In the genomic region with DNA sequence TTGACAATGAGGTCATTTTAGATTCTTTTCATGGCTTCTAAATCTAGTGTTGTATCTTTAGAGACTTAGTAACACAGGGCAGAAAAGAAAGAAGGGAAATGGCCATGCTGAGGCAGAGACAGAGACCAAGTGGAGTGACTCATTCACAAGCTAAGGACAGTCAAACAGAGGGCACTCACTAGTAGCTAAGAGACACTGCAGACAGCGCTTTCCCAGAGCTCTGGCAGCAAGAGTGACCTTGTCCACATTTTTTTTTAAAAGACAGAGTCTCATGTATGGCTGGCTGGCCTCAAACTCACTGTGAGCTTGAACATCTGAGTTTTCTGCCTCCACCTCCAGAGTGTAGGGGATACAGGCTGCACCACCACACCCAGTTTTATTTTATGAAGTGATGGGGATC, we compare ENCODE assay signal across 28 mouse cellular contexts. TPM values are rescaled to one million over a fixed set of nuclear protein-coding genes. Genes with fewer than 3 reads are reported as not detected.
DNase-seq lines count a peak whose midpoint lies in the region; ATAC-seq and TF ChIP-seq lines count a peak whose summit lies in the region.
"Had no signal": no experiment of that assay in that cellular context is flagged by ENCODE, and none has a peak within 500 bp of the region (broad histone marks: within the 10 kb centered on the region; RNA-seq: fewer than 3 reads in every experiment).

No protein-coding gene starts in this region.

- no peak overlapping the region for H3K9ac ChIP-seq in liver, embryonic 12.5 days
- no peak overlapping the region for H3K9ac ChIP-seq in CH12.LX (ENCODE audit: insufficient read depth, low read depth)
- H3K9ac ChIP-seq: forebrain, embryonic 12.5 days; forebrain, postnatal 0 days; hindbrain, embryonic 12.5 days; intestine, embryonic 15.5 days; limb, embryonic 15.5 days; liver, embryonic 15.5 days; lung, embryonic 14.5 days; midbrain, embryonic 13.5 days; neural tube, embryonic 15.5 days; stomach, embryonic 15.5 days had no signal

- no peak for TF ChIP-seq CTCF in CH12.LX (conservative IDR thresholded peaks at IDR 0.05 in 1 of 2, IDR thresholded peaks at IDR 0.05 in 1 of 2; ENCODE audit: low read depth in 2 of 2, low read length in 2 of 2)

- peaks cover 34% of the 10 kb centered on the region for H3K4me1 ChIP-seq in liver, embryonic 12.5 days
- peaks cover 14 to 33% of the 10 kb centered on the region in 2 experiments for H3K4me1 ChIP-seq in CH12.LX (ENCODE audit: control insufficient read depth in 1 of 2, insufficient read depth in 2 of 2)

- H3K79me2 ChIP-seq in CH12.LX (replicated peaks; ENCODE audit: control insufficient read depth, extremely low read depth, insufficient read depth, poor library complexity, severe bottlenecking): no peaks in the 10 kb centered on the region

- 60% methylated on average over 1 of the region's 1 CpGs for WGBS in liver, embryonic 12.5 days (ENCODE audit: insufficient replicate concordance)

- no peak for TF ChIP-seq POLR2A in CH12.LX (IDR thresholded peaks at IDR 0.05; ENCODE audit: low read depth, low read length)

- intact Hi-C loops in left cerebral cortex, postnatal 4 days (cut with DNase I): no loop called here

- H3K27ac ChIP-seq in liver, embryonic 12.5 days: no peak overlapping the region
- H3K27ac ChIP-seq in CH12.LX (ENCODE audit: insufficient read depth, low read depth): no peak overlapping the region
- H3K27ac ChIP-seq: forebrain, embryonic 12.5 days; hindbrain, embryonic 12.5 days; hindbrain, postnatal 0 days; intestine, embryonic 15.5 days; kidney, postnatal 0 days; limb, embryonic 10.5 days; limb, embryonic 15.5 days; liver, embryonic 15.5 days; midbrain, embryonic 13.5 days; neural tube, embryonic 15.5 days; stomach, embryonic 15.5 days had no signal

- no peak overlapping the region for H3K4me3 ChIP-seq in liver, embryonic 12.5 days
- no peak overlapping the region for H3K4me3 ChIP-seq in CH12.LX (replicated peaks in 1 of 3; ENCODE audit: low read depth in 2 of 3, low read length in 2 of 3, poor library complexity in 1 of 3)
- H3K4me3 ChIP-seq: forebrain, embryonic 12.5 days; hindbrain, embryonic 12.5 days; intestine, embryonic 15.5 days; limb, embryonic 10.5 days; limb, embryonic 15.5 days; liver, embryonic 15.5 days; midbrain, embryonic 13.5 days; neural tube, embryonic 15.5 days; stomach, embryonic 15.5 days had no signal

- H3K4me2 ChIP-seq in liver, embryonic 12.5 days: peak overlapping the region; percentile 22; the same call in 1 of the 2 replicates
- 0 out of 2 replicates have a peak overlapping the region, but pooled peaks have one; percentile 3 for H3K4me2 ChIP-seq in CH12.LX (ENCODE audit: insufficient read depth, low read depth, poor library complexity, severe bottlenecking)
- H3K4me2 ChIP-seq: forebrain, embryonic 12.5 days; hindbrain, embryonic 12.5 days; intestine, embryonic 15.5 days; limb, embryonic 15.5 days; liver, embryonic 15.5 days; lung, embryonic 14.5 days; midbrain, embryonic 13.5 days; neural tube, embryonic 15.5 days; stomach, embryonic 15.5 days had no signal

- peak; percentile 71 for DNase-seq in adrenal gland, postnatal 14 days
- DNase-seq in adrenal gland, adult 8-10 months: no peak
- DNase-seq in liver (no peak), CH12.LX (ENCODE audit: extremely low read depth) (no peak)
- peak; percentile 47 to 65 for DNase-seq in adrenal gland, postnatal 36 days
- DNase-seq in left cerebral cortex, postnatal 4 days: no peak
- no peak for DNase-seq in kidney, adult 9 months
- DNase-seq: cerebellum, adult 11-12 months; cerebellum, postnatal 10 days; forebrain, postnatal 0 days; kidney, adult 2 months; lung, postnatal 36 days; right cerebral cortex, postnatal 25 days had no signal

- dilution Hi-C loops in CH12.LX (cut with MboI; ENCODE audit: extremely low pct_ligation_motif_present, extremely low pct_unique_long_range_greater_than_20kb, low sequenced_read_pairs): no loop called here

- H3K36me3 ChIP-seq in liver, embryonic 12.5 days: no peaks in the 10 kb centered on the region
- H3K36me3 ChIP-seq in CH12.LX (replicated peaks in 1 of 2; ENCODE audit: control insufficient read depth in 1 of 2, insufficient read depth in 1 of 2, low read length in 1 of 2): no peaks in the 10 kb centered on the region
- H3K36me3 ChIP-seq: forebrain, embryonic 12.5 days; hindbrain, embryonic 12.5 days; intestine, embryonic 15.5 days; limb, embryonic 10.5 days; limb, embryonic 15.5 days; liver, embryonic 15.5 days; midbrain, embryonic 13.5 days; neural tube, embryonic 15.5 days; stomach, embryonic 15.5 days had no signal

- H3K9me3 ChIP-seq in liver, embryonic 12.5 days (replicated peaks): 0 out of 2 replicates have a peak, but pooled peaks cover 4% of the 10 kb centered on the region
- no peaks in the 10 kb centered on the region for H3K9me3 ChIP-seq in CH12.LX (replicated peaks; ENCODE audit: low read length)
- H3K9me3 ChIP-seq: forebrain, embryonic 12.5 days; G1E; hindbrain, embryonic 12.5 days; intestine, embryonic 15.5 days; limb, embryonic 10.5 days; limb, embryonic 15.5 days; liver, embryonic 15.5 days; midbrain, embryonic 13.5 days; neural tube, embryonic 15.5 days; stomach, embryonic 15.5 days had no signal

- no peaks in the 10 kb centered on the region for H3K27me3 ChIP-seq in liver, embryonic 12.5 days (replicated peaks)
- H3K27me3 ChIP-seq in CH12.LX (replicated peaks): no peaks in the 10 kb centered on the region
- H3K27me3 ChIP-seq: forebrain, embryonic 12.5 days; hindbrain, embryonic 12.5 days; intestine, embryonic 15.5 days; limb, embryonic 15.5 days; liver, embryonic 15.5 days; midbrain, embryonic 13.5 days; neural tube, embryonic 15.5 days; stomach, embryonic 15.5 days had no signal

- no peak for TF ChIP-seq RAD21 in CH12.LX (IDR thresholded peaks at IDR 0.05; ENCODE audit: low read depth, low read length)

- no peak for ATAC-seq in liver, embryonic 12.5 days
- ATAC-seq: forebrain, postnatal 0 days; hindbrain, postnatal 0 days; intestine, embryonic 15.5 days; midbrain, embryonic 13.5 days had no signal

- no peak for TF ChIP-seq EP300 in CH12.LX (IDR thresholded peaks at IDR 0.05; ENCODE audit: low read length)

- in situ Hi-C loops in CH12.LX (cut with MboI; ENCODE audit: low pct_ligation_motif_present, low pct_unique_long_range_greater_than_20kb, low sequenced_read_pairs): loop anchor here (25.0 kb wide), 1 partner anchor 351 kb away; a partner anchor contains a TSS

TF ChIP-seq in CH12.LX, 34 proteins besides CTCF, POLR2A, EP300 and RAD21:
- TF ChIP-seq CHD1 (IDR thresholded peaks at IDR 0.05; ENCODE audit: low read depth, low read length): no peak
- TF ChIP-seq ZKSCAN1 (IDR thresholded peaks at IDR 0.05; ENCODE audit: borderline replicate concordance, low read depth, low read length): no peak
- TF ChIP-seq NRF1 (IDR thresholded peaks at IDR 0.05; ENCODE audit: low read depth, low read length): no peak
- TF ChIP-seq UBTF (IDR thresholded peaks at IDR 0.05; ENCODE audit: low read depth, low read length): no peak
- no peak for TF ChIP-seq KAT2A (IDR thresholded peaks at IDR 0.05; ENCODE audit: insufficient replicate concordance, low read length)
- no peak for TF ChIP-seq JUND (conservative IDR thresholded peaks at IDR 0.05; ENCODE audit: low read depth, low read length)
- TF ChIP-seq TBP (conservative IDR thresholded peaks at IDR 0.05; ENCODE audit: low read depth, low read length): no peak
- TF ChIP-seq ZMIZ1 (IDR thresholded peaks at IDR 0.05; ENCODE audit: low read depth, low read length): no peak
- no peak for TF ChIP-seq POLR2AphosphoS2 (IDR thresholded peaks at IDR 0.05; ENCODE audit: low read depth, low read length)
- no peak for TF ChIP-seq USF2 (conservative IDR thresholded peaks at IDR 0.05; ENCODE audit: low read depth, low read length)
- no peak for TF ChIP-seq SIN3A (IDR thresholded peaks at IDR 0.05; ENCODE audit: low read length)
- TF ChIP-seq ELF1 (IDR thresholded peaks at IDR 0.05; ENCODE audit: low read depth, low read length): no peak

RNA-seq across cellular contexts. Expression of a gene that starts 4.2 kb away (rescaled TPM):
- 5.0 and 7.9 TPM in 2 replicates for total RNA-seq in adrenal gland, postnatal 14 days (2021)
- 10 to 100 TPM in 3 of 4 experiments, 1 to 10 TPM in 1; 9.3 to 21.5 (median 15.3) TPM for total RNA-seq in adrenal gland, adult 8-10 months (2022)
- 1.3 and 1.4 TPM in 2 replicates for polyA plus RNA-seq in liver, embryonic 12.5 days (2016; fragmentation: Nextera tagmentation; extraction: Ambion mirVana)
- total RNA-seq in CH12.LX (2012; rRNA removed): 0.92 and 2.1 TPM in 2 replicates
- 0.74 and 1.2 TPM in 2 replicates for total RNA-seq in CH12.LX (2014; rRNA removed)
- polyA plus RNA-seq in CH12.LX (2012; ENCODE audit: insufficient read length, low read depth): 1.2 and 1.8 TPM in 2 replicates
- 10 to 100 TPM in 1 of 2 experiments, 1 to 10 TPM in 1; 9.2 to 11.4 TPM for total RNA-seq in adrenal gland, postnatal 36 days (2021)
- total RNA-seq in left cerebral cortex, postnatal 4 days (2021): 10 to 100 TPM; 23.6 to 27.2 TPM
- total RNA-seq: monocyte, adult 5-6 weeks had no signal

RNA-seq across cellular contexts. Expression of a gene that starts 11.0 kb away (rescaled TPM):
- total RNA-seq in adrenal gland, postnatal 14 days (2021): 21.7 and 28.3 TPM in 2 replicates
- 10 to 100 TPM; 23.4 to 55.4 (median 39.0) TPM for total RNA-seq in adrenal gland, adult 8-10 months (2022)
- 5.0 and 5.8 TPM in 2 replicates for polyA plus RNA-seq in liver, embryonic 12.5 days (2016; fragmentation: Nextera tagmentation; extraction: Ambion mirVana)
- total RNA-seq in CH12.LX (2012; rRNA removed) (46.6 and 48.5 TPM in 2 replicates), CH12.LX (2014; rRNA removed) (31.5 and 31.7 TPM in 2 replicates)
- 46.8 and 47.3 TPM in 2 replicates for polyA plus RNA-seq in CH12.LX (2012; ENCODE audit: insufficient read length, low read depth)
- 10 to 100 TPM; 23.1 to 31.9 TPM for total RNA-seq in adrenal gland, postnatal 36 days (2021)
- total RNA-seq in left cerebral cortex, postnatal 4 days (2021): 10 to 100 TPM; 59.2 to 60.4 TPM

Comparison
In these comparisons a context has a peak if more than half of its experiments do, and no peak if none do; other contexts are left out.
1. DNase-seq: peak in adrenal gland, postnatal 14 days (single experiment) and adrenal gland, postnatal 36 days (2 of 2); none in adrenal gland, adult 8-10 months (single experiment), liver (single experiment), CH12.LX (single experiment), left cerebral cortex, postnatal 4 days (single experiment) and kidney, adult 9 months (single experiment).